ENCODE assay signal across 13 mouse cellular contexts in genomic region chr2:93410899-93411570, GRCm38 (mm10). TPM values are rescaled to one million over a fixed set of nuclear protein-coding genes. Genes with fewer than 3 reads are reported as not detected.
A peak's percentile ranks its signal among the peaks of the same experiment; 100 is the strongest.
DNase-seq lines count a peak whose midpoint lies in the region; ATAC-seq lines count a peak whose summit lies in the region.
"Had no signal": no experiment of that assay in that cellular context is flagged by ENCODE, and none has a peak within 500 bp of the region (broad histone marks: within the 10 kb centered on the region; RNA-seq: fewer than 3 reads in every experiment).

No protein-coding gene starts in this region.

- peaks cover 3% of the 10 kb centered on the region; the same call in 1 of the 2 replicates for H3K4me1 ChIP-seq in forebrain, embryonic 11.5 days (replicated peaks; ENCODE audit: control insufficient read depth, insufficient read depth, low read length)
- peaks cover 23% of the 10 kb centered on the region for H3K4me1 ChIP-seq in forebrain, embryonic 10.5 days
- H3K4me1 ChIP-seq in neural tube, embryonic 13.5 days (replicated peaks), result peaks cover 41% of the 10 kb centered on the region
- peaks cover 26% of the 10 kb centered on the region for H3K4me1 ChIP-seq in intestine, embryonic 16.5 days (ENCODE audit: control insufficient read depth, insufficient read depth, low read length)
- H3K4me1 ChIP-seq: embryonic facial prominence, embryonic 13.5 days; limb, embryonic 15.5 days had no signal

- no peak overlapping the region for H3K4me3 ChIP-seq in forebrain, embryonic 11.5 days (ENCODE audit: low read depth, low read length)
- no peak overlapping the region for H3K4me3 ChIP-seq in forebrain, embryonic 10.5 days
- no peak overlapping the region for H3K4me3 ChIP-seq in neural tube, embryonic 13.5 days
- H3K4me3 ChIP-seq in intestine, embryonic 16.5 days (ENCODE audit: low read length), result no peak overlapping the region
- H3K4me3 ChIP-seq: embryonic facial prominence, embryonic 13.5 days; limb, embryonic 15.5 days had no signal

- H3K9ac ChIP-seq in forebrain, embryonic 11.5 days (ENCODE audit: low read length), result no peak overlapping the region
- H3K9ac ChIP-seq in neural tube, embryonic 13.5 days, result no peak overlapping the region
- no peak overlapping the region for H3K9ac ChIP-seq in intestine, embryonic 16.5 days (ENCODE audit: low read depth, low read length)
- H3K9ac ChIP-seq: limb, embryonic 15.5 days had no signal

- H3K9me3 ChIP-seq in forebrain, embryonic 11.5 days (ENCODE audit: control insufficient read depth, low read length), result no peaks in the 10 kb centered on the region
- no peaks in the 10 kb centered on the region for H3K9me3 ChIP-seq in forebrain, embryonic 10.5 days
- H3K9me3 ChIP-seq in neural tube, embryonic 13.5 days, result no peaks in the 10 kb centered on the region
- no peaks in the 10 kb centered on the region for H3K9me3 ChIP-seq in intestine, embryonic 16.5 days (ENCODE audit: control insufficient read depth, low read length)
- H3K9me3 ChIP-seq: embryonic facial prominence, embryonic 13.5 days; limb, embryonic 15.5 days had no signal

- no peak for ATAC-seq in forebrain, embryonic 11.5 days (replicated peaks; ENCODE audit: low FRiP score)
- no peak for ATAC-seq in neural tube, embryonic 13.5 days (ENCODE audit: low read depth)
- no peak for ATAC-seq in intestine, embryonic 16.5 days

- DNase-seq in forebrain, embryonic 11.5 days (ENCODE audit: low spot score), result peak; percentile 48
- no peak for DNase-seq in forebrain, embryonic 10.5 days (ENCODE audit: extremely low spot score, low spot score)
- DNase-seq in neural tube, embryonic 10.5 days (ENCODE audit: extremely low spot score, low spot score), result no peak
- DNase-seq in induced T-regulatory cell, adult 2 months (ENCODE audit: low read depth), result peak; percentile 73
- DNase-seq in T-cell, adult 2 months (ENCODE audit: low spot score), result no peak
- no peak for DNase-seq in urinary bladder, adult 2 months (ENCODE audit: low spot score)
- DNase-seq: cerebellum, adult 9-10 months; lung, postnatal 10 days; spleen, adult 18-20 months had no signal

- H3K27me3 ChIP-seq in forebrain, embryonic 11.5 days (ENCODE audit: control insufficient read depth, insufficient read depth, low read length), result no peaks in the 10 kb centered on the region
- peaks cover 20% of the 10 kb centered on the region for H3K27me3 ChIP-seq in forebrain, embryonic 10.5 days (ENCODE audit: poor library complexity, severe bottlenecking)
- H3K27me3 ChIP-seq in neural tube, embryonic 13.5 days, result no peaks in the 10 kb centered on the region; the same call in 1 of the 2 replicates
- H3K27me3 ChIP-seq in intestine, embryonic 16.5 days (replicated peaks; ENCODE audit: control insufficient read depth, insufficient read depth, low read length), result no peaks in the 10 kb centered on the region
- H3K27me3 ChIP-seq: embryonic facial prominence, embryonic 13.5 days had no signal

- H3K27ac ChIP-seq in forebrain, embryonic 11.5 days (ENCODE audit: low read depth, low read length), result no peak overlapping the region
- no peak overlapping the region for H3K27ac ChIP-seq in forebrain, embryonic 10.5 days
- H3K27ac ChIP-seq in neural tube, embryonic 13.5 days (replicated peaks), result peak overlapping the region; percentile 46; the same call in 1 of the 2 replicates
- H3K27ac ChIP-seq in intestine, embryonic 16.5 days (ENCODE audit: low read length), result no peak overlapping the region
- H3K27ac ChIP-seq: embryonic facial prominence, embryonic 13.5 days; limb, embryonic 15.5 days had no signal

- WGBS in forebrain, embryonic 11.5 days, result 51% methylated on average over 12 of the region's 12 CpGs
- 66% methylated on average over 12 of the region's 12 CpGs for WGBS in forebrain, embryonic 10.5 days
- WGBS in neural tube, embryonic 13.5 days, result 34% methylated on average over 12 of the region's 12 CpGs
- 46% methylated on average over 12 of the region's 12 CpGs for WGBS in intestine, embryonic 16.5 days

- no peaks in the 10 kb centered on the region for H3K36me3 ChIP-seq in forebrain, embryonic 11.5 days (ENCODE audit: control insufficient read depth, insufficient read depth, low read length)
- no peaks in the 10 kb centered on the region for H3K36me3 ChIP-seq in forebrain, embryonic 10.5 days (replicated peaks)
- H3K36me3 ChIP-seq in neural tube, embryonic 13.5 days, result no peaks in the 10 kb centered on the region
- no peaks in the 10 kb centered on the region for H3K36me3 ChIP-seq in intestine, embryonic 16.5 days (ENCODE audit: control insufficient read depth, insufficient read depth, low read length)
- H3K36me3 ChIP-seq: embryonic facial prominence, embryonic 13.5 days; limb, embryonic 15.5 days had no signal

- H3K4me2 ChIP-seq in forebrain, embryonic 11.5 days (ENCODE audit: low read depth, low read length, severe bottlenecking), result no peak overlapping the region
- H3K4me2 ChIP-seq in neural tube, embryonic 13.5 days, result no peak overlapping the region
- H3K4me2 ChIP-seq in intestine, embryonic 16.5 days (ENCODE audit: low read depth, low read length), result no peak overlapping the region
- H3K4me2 ChIP-seq: embryonic facial prominence, embryonic 13.5 days; limb, embryonic 15.5 days had no signal

RNA-seq across cellular contexts. Expression of gene Cd82, which starts 51.9 kb away (rescaled TPM):
- polyA plus RNA-seq in forebrain, embryonic 11.5 days (2014; fragmentation: Nextera tagmentation; extraction: Ambion mirVana), result 4.5 and 5.2 TPM in 2 replicates
- 5.0 and 5.3 TPM in 2 replicates for polyA plus RNA-seq in forebrain, embryonic 10.5 days (2016; fragmentation: Nextera tagmentation; extraction: Ambion mirVana)
- polyA plus RNA-seq in neural tube, embryonic 13.5 days (2015; fragmentation: Nextera tagmentation; extraction: Ambion mirVana), result 23.9 and 26.8 TPM in 2 replicates
- polyA plus RNA-seq in urinary bladder, adult 2 months (2012; rRNA removed), result 95.1 and 96.4 TPM in 2 replicates
- polyA plus RNA-seq in intestine, embryonic 16.5 days (2015; fragmentation: Nextera tagmentation; extraction: Ambion mirVana), result 171 and 180 TPM in 2 replicates

Comparison
In these comparisons a context has a peak if more than half of its experiments do, and no peak if none do; other contexts are left out.
1. DNase-seq: peak in forebrain, embryonic 11.5 days (single experiment) and induced T-regulatory cell, adult 2 months (single experiment); none in forebrain, embryonic 10.5 days (single experiment), neural tube, embryonic 10.5 days (single experiment), T-cell, adult 2 months (single experiment) and urinary bladder, adult 2 months (single experiment).